Mouse (Mus musculus): Measurements from ENCODE around the gene Krtap4-1.

GRCm38 (mm10) chr11:99609126-99609525 lies 18.9 kb downstream of the Krtap4-1 start:
- TF ChIP-seq EP300 (optimal IDR thresholded peaks at IDR 0.05) (no peak), CTCF (IDR thresholded peaks at IDR 0.05; ENCODE audit: low read depth) (no peak)

Measured in stomach, postnatal 0 days (tissue).